Mouse (Mus musculus) central nervous system, embryonic 18 days (tissue): Measurements from ENCODE around the gene Col24a1. TPM values are rescaled to one million over a fixed set of nuclear protein-coding genes. Genes with fewer than 3 reads are reported as not detected.

ENCODE experiments used
- polyA plus RNA-seq: library from polyadenylated mRNA; depleted of rRNA; stranded (reverse); fragments of >200 nt; gene quantifications from 2 replicates; pipeline ENCODE4 v1.2.3, GENCODE M21; 2012; rRNA removed

The Col24a1 gene
- 1.8 and 4.0 TPM in 2 replicates for polyA plus RNA-seq

GRCm38 (mm10) chr3:145292337-145293134 lies at the start of gene Col24a1:
Gene Col24a1 (plus strand): TSS chr3:145292472.

GRCm38 (mm10) chr3:145575743-145576481 lies 283.6 kb downstream of the Col24a1 start, which contains the start of gene Znhit6:
Gene Znhit6 (plus strand): TSS chr3:145576205.

Other genes starting within 250 kb of the Col24a1 start
- gene Clca2, start 193.0 kb upstream of the Col24a1 start, polyA plus RNA-seq: 0.03 and 0.05 TPM in 2 replicates
- 16.8 and 21.8 TPM in 2 replicates for gene Odf2l, start 173.9 kb upstream of the Col24a1 start, polyA plus RNA-seq